Comparison of ENCODE assay signal across 8 mouse cellular contexts in the genomic region with DNA sequence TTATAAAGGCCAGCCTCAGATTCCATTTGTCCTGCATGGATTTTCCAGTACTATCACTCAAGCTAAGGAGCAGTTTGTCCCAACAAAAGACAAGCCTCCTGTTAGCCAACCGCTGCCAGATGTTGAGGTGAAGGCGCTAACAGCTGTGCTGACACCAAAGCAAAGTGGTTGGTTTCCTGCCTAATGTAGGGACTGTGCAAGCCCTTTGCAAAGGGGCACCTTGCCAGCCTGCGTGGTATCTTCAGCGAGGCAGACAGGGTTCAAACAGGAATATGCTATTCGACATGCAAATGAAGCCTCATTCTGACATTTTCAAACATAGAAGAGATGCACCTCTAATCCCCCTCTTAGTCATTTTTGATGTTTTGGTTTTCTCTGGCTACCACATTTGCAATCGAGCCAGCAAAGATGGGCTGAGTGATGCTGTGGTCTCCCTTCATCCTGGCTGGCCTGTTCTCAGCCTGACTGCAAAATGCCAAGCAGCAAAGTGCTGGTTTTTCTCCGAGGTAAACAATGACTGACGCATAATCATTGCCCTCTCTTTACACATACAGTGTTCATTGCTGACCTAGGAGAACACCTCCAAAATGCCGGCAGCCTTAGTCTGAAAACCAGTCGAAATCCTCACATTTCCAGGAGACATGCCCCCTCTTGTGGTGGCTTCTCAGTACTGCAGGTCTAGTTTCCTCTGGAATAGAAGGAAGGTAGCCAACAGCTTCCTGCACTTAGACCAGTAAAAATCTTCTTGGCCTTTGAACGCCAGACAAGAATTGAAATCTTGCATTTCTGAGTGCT.
DNase-seq lines count a peak whose midpoint lies in the region; ATAC-seq lines count a peak whose summit lies in the region.

No protein-coding gene starts in this region.

- H3K9me3 ChIP-seq in forebrain, embryonic 16.5 days (ENCODE audit: control insufficient read depth, low read length): no peaks in the 10 kb centered on the region

- H3K4me3 ChIP-seq in forebrain, embryonic 16.5 days (replicated peaks; ENCODE audit: low read length): no peak overlapping the region

- 41% methylated on average over 11 of the region's 11 CpGs for WGBS in forebrain, embryonic 16.5 days

- H3K36me3 ChIP-seq in forebrain, embryonic 16.5 days (ENCODE audit: control insufficient read depth, insufficient read depth): no peaks in the 10 kb centered on the region

- ATAC-seq in forebrain, embryonic 16.5 days: peak; percentile 59
- peak; percentile 56 to 68 for ATAC-seq in hematopoietic stem cell, adult 5-6 weeks (replicated peaks in 1 of 2; ENCODE audit: insufficient read depth in 1 of 2, low FRiP score in 2 of 2, low TSS enrichment in 1 of 2, low read depth in 1 of 2, poor library complexity in 2 of 2, severe bottlenecking in 2 of 2)

- peak overlapping the region; percentile 35; the same call in 1 of the 2 replicates for H3K4me2 ChIP-seq in forebrain, embryonic 16.5 days (ENCODE audit: low read length)

- no peak overlapping the region for H3K9ac ChIP-seq in forebrain, embryonic 16.5 days (replicated peaks; ENCODE audit: low read depth, low read length)

- H3K27me3 ChIP-seq in forebrain, embryonic 16.5 days (replicated peaks; ENCODE audit: control insufficient read depth, insufficient read depth, low read length): no peaks in the 10 kb centered on the region

- H3K27ac ChIP-seq in forebrain, embryonic 16.5 days (ENCODE audit: low read length): no peak overlapping the region

- DNase-seq in Muller cell, postnatal 12 days (ENCODE audit: inconsistent ontology term): peak; percentile 58
- peak; percentile 72 to 78 for DNase-seq in cerebellum, adult 18-20 months
- peak; percentile 90 to 91 for DNase-seq in layer of hippocampus, postnatal 10 days (ENCODE audit: low spot score in 2 of 2)
- DNase-seq in lung, postnatal 14 days: peak; percentile 86
- peak; percentile 90 for DNase-seq in retina, embryonic 14.5 days (ENCODE audit: low spot score)
- DNase-seq in thymus, postnatal 25 days: peak; percentile 88

- 0 out of 2 replicates have a peak, but pooled peaks cover 3% of the 10 kb centered on the region for H3K4me1 ChIP-seq in forebrain, embryonic 16.5 days (replicated peaks; ENCODE audit: control insufficient read depth, insufficient read depth, low read length)
